Mouse (Mus musculus) spleen, adult 2 months (tissue): ENCODE measurements around the gene Sec24a.

Source experiments
- CTCF ChIP-seq: fragments of 200-500 bp; IDR thresholded peaks from 2 replicates; pipeline ENCODE4 v1.5.1; 2011; ENCODE audit warnings: mild to moderate bottlenecking, inconsistent platforms; ENCODE audit not compliant: insufficient read depth, insufficient read length, insufficient replicate concordance; ENCODE audit errors: extremely low read depth
- POLR2A ChIP-seq: fragments of 200-500 bp; IDR thresholded peaks from 2 replicates; pipeline ENCODE4 v1.6.1; 2011; ENCODE audit warnings: low read depth, low read length, inconsistent platforms

- no peak for TF ChIP-seq POLR2A
- no peak for TF ChIP-seq CTCF
These were observed 22.7 kb downstream of the Sec24a start for GRCm38 (mm10) chr11:51740701-51741100.
